Mouse (Mus musculus): ENCODE measurements around the gene Mindy4. TPM values are rescaled to one million over a fixed set of nuclear protein-coding genes. Genes with fewer than 3 reads are reported as not detected.

The Mindy4 gene
- total RNA-seq, 1 experiment, result 3.0 TPM

GRCm38 (mm10) chr6:55234636-55235035 lies 31.5 kb downstream of the Mindy4 start:
- in situ Hi-C loops (cut with MboI; ENCODE audit: low sequenced_read_pairs in 2 of 2, unreplicated experiment in 2 of 2), result loop anchor here in 1 of 2 experiments (25.0 kb wide), 1 partner anchor 278 kb away; no protein-coding TSS in a partner anchor

GRCm38 (mm10) chr6:55235733-55236132 lies 32.5 kb downstream of the Mindy4 start:
- in situ Hi-C loops (cut with MboI; ENCODE audit: low sequenced_read_pairs in 2 of 2, unreplicated experiment in 2 of 2), result loop anchor here in 1 of 2 experiments (25.0 kb wide), 1 partner anchor 277 kb away; no protein-coding TSS in a partner anchor
- Histone ChIP-seq H3K27ac (ENCODE audit: insufficient read depth, low read depth, low read length, poor library complexity, severe bottlenecking) (no peak overlapping the region), H3K4me1 (ENCODE audit: control insufficient read depth in 2 of 2, insufficient read depth in 2 of 2, low read length in 2 of 2, poor library complexity in 1 of 2) (no peaks in the 10 kb centered on the region), H3K9me3 (ENCODE audit: control insufficient read depth, insufficient read depth, low read depth, low read length) (no peaks in the 10 kb centered on the region), H3K9ac (ENCODE audit: insufficient read depth, low read depth, low read length, poor library complexity, severe bottlenecking) (no peak overlapping the region), H3K36me3 (ENCODE audit: control insufficient read depth, insufficient read depth, low read length, poor library complexity, severe bottlenecking) (no peaks in the 10 kb centered on the region), H3K4me3 (ENCODE audit: insufficient read depth in 1 of 2, low read depth in 1 of 2, low read length in 2 of 2, poor library complexity in 1 of 2, severe bottlenecking in 1 of 2) (no peak overlapping the region)
- no peak for DNase-seq (ENCODE audit: low read depth, low spot score)
- TF ChIP-seq ZC3H11A (IDR thresholded peaks at IDR 0.05; ENCODE audit: borderline replicate concordance, low read depth, low read length) (no peak), HCFC1 (IDR thresholded peaks at IDR 0.05; ENCODE audit: borderline replicate concordance, insufficient read depth, low read length) (no peak), MAFK (IDR thresholded peaks at IDR 0.05; ENCODE audit: insufficient read depth, low read depth, low read length) (no peak), ZNF384 (IDR thresholded peaks at IDR 0.05; ENCODE audit: low read depth, low read length) (no peak), CHD2 (IDR thresholded peaks at IDR 0.05; ENCODE audit: low read depth, low read length) (no peak)

More at GRCm38 (mm10) chr6:55234636-55235035, 31.5 kb downstream of the Mindy4 start:
- H3K4me1 ChIP-seq (ENCODE audit: control insufficient read depth in 2 of 2, insufficient read depth in 2 of 2, low read length in 2 of 2, poor library complexity in 1 of 2), result no peaks in the 10 kb centered on the region
- no peaks in the 10 kb centered on the region for H3K36me3 ChIP-seq (ENCODE audit: control insufficient read depth, insufficient read depth, low read length, poor library complexity, severe bottlenecking)
- no peak overlapping the region for H3K27ac ChIP-seq (ENCODE audit: insufficient read depth, low read depth, low read length, poor library complexity, severe bottlenecking)
- DNase-seq (ENCODE audit: low read depth, low spot score), result no peak
- H3K9me3 ChIP-seq (ENCODE audit: control insufficient read depth, insufficient read depth, low read depth, low read length), result no peaks in the 10 kb centered on the region
- TF ChIP-seq MAFK (IDR thresholded peaks at IDR 0.05; ENCODE audit: insufficient read depth, low read depth, low read length) (no peak), CHD2 (IDR thresholded peaks at IDR 0.05; ENCODE audit: low read depth, low read length) (no peak), ZNF384 (IDR thresholded peaks at IDR 0.05; ENCODE audit: low read depth, low read length) (no peak), HCFC1 (IDR thresholded peaks at IDR 0.05; ENCODE audit: borderline replicate concordance, insufficient read depth, low read length) (no peak), ZC3H11A (IDR thresholded peaks at IDR 0.05; ENCODE audit: borderline replicate concordance, low read depth, low read length) (no peak)
- no peak overlapping the region for H3K4me3 ChIP-seq (ENCODE audit: insufficient read depth in 1 of 2, low read depth in 1 of 2, low read length in 2 of 2, poor library complexity in 1 of 2, severe bottlenecking in 1 of 2)
- H3K9ac ChIP-seq (ENCODE audit: insufficient read depth, low read depth, low read length, poor library complexity, severe bottlenecking), result no peak overlapping the region

- TF ChIP-seq HCFC1 (IDR thresholded peaks at IDR 0.05; ENCODE audit: borderline replicate concordance, insufficient read depth, low read length) (no peak), ZC3H11A (IDR thresholded peaks at IDR 0.05; ENCODE audit: borderline replicate concordance, low read depth, low read length) (no peak), CHD2 (IDR thresholded peaks at IDR 0.05; ENCODE audit: low read depth, low read length) (no peak), MAFK (IDR thresholded peaks at IDR 0.05; ENCODE audit: insufficient read depth, low read depth, low read length) (no peak), ZNF384 (IDR thresholded peaks at IDR 0.05; ENCODE audit: low read depth, low read length) (no peak)
- Histone ChIP-seq H3K36me3 (ENCODE audit: control insufficient read depth, insufficient read depth, low read length, poor library complexity, severe bottlenecking) (no peaks in the 10 kb centered on the region), H3K4me3 (ENCODE audit: insufficient read depth in 1 of 2, low read depth in 1 of 2, low read length in 2 of 2, poor library complexity in 1 of 2, severe bottlenecking in 1 of 2) (no peak overlapping the region), H3K9ac (ENCODE audit: insufficient read depth, low read depth, low read length, poor library complexity, severe bottlenecking) (no peak overlapping the region), H3K9me3 (ENCODE audit: control insufficient read depth, insufficient read depth, low read depth, low read length) (no peaks in the 10 kb centered on the region), H3K4me1 (ENCODE audit: control insufficient read depth in 2 of 2, insufficient read depth in 2 of 2, low read length in 2 of 2, poor library complexity in 1 of 2) (no peaks in the 10 kb centered on the region), H3K27ac (ENCODE audit: insufficient read depth, low read depth, low read length, poor library complexity, severe bottlenecking) (no peak overlapping the region)
- in situ Hi-C loops (cut with MboI; ENCODE audit: low sequenced_read_pairs in 2 of 2, unreplicated experiment in 2 of 2), result loop anchor here in 1 of 2 experiments (25.0 kb wide), 1 partner anchor 272 kb away; no protein-coding TSS in a partner anchor
- no peak for DNase-seq (ENCODE audit: low read depth, low spot score)
These were observed 36.7 kb downstream of the Mindy4 start for GRCm38 (mm10) chr6:55239931-55240330.

- Histone ChIP-seq H3K4me3 (ENCODE audit: insufficient read depth in 1 of 2, low read depth in 1 of 2, low read length in 2 of 2, poor library complexity in 1 of 2, severe bottlenecking in 1 of 2) (no peak overlapping the region), H3K27ac (ENCODE audit: insufficient read depth, low read depth, low read length, poor library complexity, severe bottlenecking) (no peak overlapping the region), H3K9ac (ENCODE audit: insufficient read depth, low read depth, low read length, poor library complexity, severe bottlenecking) (no peak overlapping the region), H3K9me3 (ENCODE audit: control insufficient read depth, insufficient read depth, low read depth, low read length) (no peaks in the 10 kb centered on the region), H3K36me3 (ENCODE audit: control insufficient read depth, insufficient read depth, low read length, poor library complexity, severe bottlenecking) (no peaks in the 10 kb centered on the region), H3K4me1 (ENCODE audit: control insufficient read depth in 2 of 2, insufficient read depth in 2 of 2, low read length in 2 of 2, poor library complexity in 1 of 2) (no peaks in the 10 kb centered on the region)
- no peak for TF ChIP-seq ZNF384 (IDR thresholded peaks at IDR 0.05; ENCODE audit: low read depth, low read length)
- no peak for TF ChIP-seq CHD2 (IDR thresholded peaks at IDR 0.05; ENCODE audit: low read depth, low read length)
- TF ChIP-seq ZC3H11A (IDR thresholded peaks at IDR 0.05; ENCODE audit: borderline replicate concordance, low read depth, low read length), result no peak
- no peak for TF ChIP-seq MAFK (IDR thresholded peaks at IDR 0.05; ENCODE audit: insufficient read depth, low read depth, low read length)
- no peak for DNase-seq (ENCODE audit: low read depth, low spot score)
- in situ Hi-C loops (cut with MboI; ENCODE audit: low sequenced_read_pairs in 2 of 2, unreplicated experiment in 2 of 2), result loop anchor here in 1 of 2 experiments (25.0 kb wide), 1 partner anchor 272 kb away; no protein-coding TSS in a partner anchor
These were observed 37.5 kb downstream of the Mindy4 start for GRCm38 (mm10) chr6:55240591-55241260.
